33 mouse cellular contexts compared by ENCODE assay signal in genomic region chr12:31560712-31561111, GRCm38 (mm10). TPM values are rescaled to one million over a fixed set of nuclear protein-coding genes. Genes with fewer than 3 reads are reported as not detected.
A peak's percentile ranks its signal among the peaks of the same experiment; 100 is the strongest.
DNase-seq lines count a peak whose midpoint lies in the region; ATAC-seq and TF ChIP-seq lines count a peak whose summit lies in the region.
"Had no signal": no experiment of that assay in that cellular context is flagged by ENCODE, and none has a peak within 500 bp of the region (broad histone marks: within the 10 kb centered on the region; RNA-seq: fewer than 3 reads in every experiment).

No protein-coding gene starts in this region.

- H3K4me2 ChIP-seq in myocyte (ENCODE audit: low read depth) = no peak overlapping the region
- H3K4me2 ChIP-seq: embryonic facial prominence, embryonic 12.5 days; embryonic facial prominence, embryonic 15.5 days; hindbrain, embryonic 14.5 days had no signal

- no peak for ATAC-seq in monocyte, adult 5-6 weeks (replicated peaks; ENCODE audit: insufficient number of reproducible peaks, low FRiP score, low TSS enrichment, poor library complexity, severe bottlenecking)
- ATAC-seq: forebrain, embryonic 14.5 days; forebrain, postnatal 0 days; hindbrain, postnatal 0 days; inflammation-experienced regulatory T-cells, adult 6 months; intestine, embryonic 16.5 days had no signal

- DNase-seq in lung, postnatal 36 days = peak; percentile 11
- no peak for DNase-seq in lung, postnatal 4 days
- DNase-seq in Muller cell, postnatal 12 days (ENCODE audit: inconsistent ontology term) = peak; percentile 13
- no peak for DNase-seq in kidney, postnatal 36 days
- DNase-seq: adrenal gland, postnatal 10 days; B cell, adult 2 months; cerebellum, adult 11 months; cerebellum, adult 2 months; cerebellum, adult 9-11 months; cerebellum, postnatal 25 days; forebrain, postnatal 0 days; gastrocnemius, postnatal 25 days; heart, adult 2 months; heart, postnatal 14 days; heart, postnatal 4 days had no signal

- H3K4me3 ChIP-seq in myocyte = no peak overlapping the region
- H3K4me3 ChIP-seq: embryonic facial prominence, embryonic 12.5 days; embryonic facial prominence, embryonic 15.5 days; heart, adult 2 months; heart, embryonic 10.5 days had no signal

- H3K79me2 ChIP-seq in myocyte (ENCODE audit: control insufficient read depth, insufficient read depth) = no peaks in the 10 kb centered on the region

- no peak for TF ChIP-seq POLR2A in myocyte (IDR thresholded peaks at IDR 0.05; ENCODE audit: insufficient read length, low read depth)

- no peak overlapping the region for H3ac ChIP-seq in myocyte (ENCODE audit: control insufficient read depth, insufficient read length)

- peaks cover 21% of the 10 kb centered on the region for H3K27me3 ChIP-seq in myocyte (ENCODE audit: control insufficient read depth, insufficient read depth, insufficient read length)
- H3K27me3 ChIP-seq: CH12.LX had no signal

- H3K36me3 ChIP-seq in myocyte (ENCODE audit: control insufficient read depth, insufficient read depth) = no peaks in the 10 kb centered on the region
- H3K36me3 ChIP-seq: embryonic facial prominence, embryonic 12.5 days; embryonic facial prominence, embryonic 15.5 days; G1E; heart, embryonic 10.5 days; heart, embryonic 13.5 days had no signal

TF ChIP-seq in myocyte, 11 proteins besides CTCF, POLR2A, EP300 and RAD21:
- no peak for TF ChIP-seq E2F4 (IDR thresholded peaks at IDR 0.05; ENCODE audit: insufficient read depth)
- 0 out of 2 replicates have a peak, but pooled peaks have one; percentile 38 for TF ChIP-seq CEBPB (IDR thresholded peaks at IDR 0.05; ENCODE audit: insufficient read depth, poor library complexity, severe bottlenecking)

RNA-seq across cellular contexts. Expression of gene Slc26a4, which starts 0.9 kb away (rescaled TPM):
- polyA plus RNA-seq in myocyte (2012; fragmentation: generic; extraction: Trizol) = 0.12 TPM
- not detected in 3 replicates for total RNA-seq in monocyte, adult 5-6 weeks (2017)
- total RNA-seq: CH12.LX; common myeloid progenitor, adult 5-6 weeks; gastrocnemius, adult 8-10 months; gastrocnemius, postnatal 25 days; hindbrain, postnatal 0 days had no signal
- polyA plus RNA-seq: cerebellum, adult 2 months; forebrain, embryonic 11.5 days; G1E; gonadal fat pad, adult 2 months; heart, adult 2 months; hindbrain, embryonic 11.5 days; hindbrain, embryonic 14.5 days; inflammation-experienced regulatory T-cells, adult 6 months had no signal

Comparison
In these comparisons a context has a peak if more than half of its experiments do, and no peak if none do; other contexts are left out.
1. DNase-seq: peak in lung, postnatal 36 days (single experiment) and Muller cell, postnatal 12 days (single experiment); none in lung, postnatal 4 days (0 of 2) and kidney, postnatal 36 days (0 of 2).